Mouse (Mus musculus) ovary, adult 18-20 months (tissue): ENCODE measurements around the gene Sowahb.

Source experiments
- DNase-seq: peaks from one replicate; pipeline ENCODE4 v3.0.0; 2022; ENCODE audit warnings: low spot score, mixed read lengths

Sowahb gene

DNA sequence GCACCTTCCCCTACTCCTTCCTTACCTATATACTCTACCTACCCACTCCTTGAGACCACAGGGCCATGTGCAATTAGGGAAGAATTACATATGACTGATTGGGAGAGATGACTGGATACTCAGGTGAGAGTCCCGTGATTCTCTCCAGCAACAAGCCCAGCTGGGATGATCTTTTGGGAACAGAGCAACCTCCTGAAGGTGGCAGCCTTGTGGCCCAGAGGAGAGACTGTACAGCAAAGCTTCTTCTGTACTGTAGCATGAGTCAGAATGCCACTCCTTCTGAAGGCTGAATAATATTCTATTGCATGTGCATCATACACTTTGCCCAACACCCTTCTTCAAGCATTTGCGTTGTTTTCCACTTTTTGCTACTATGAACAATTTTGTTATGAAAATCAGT is 42.2 kb downstream of the Sowahb start:
- no peak for DNase-seq

DNA sequence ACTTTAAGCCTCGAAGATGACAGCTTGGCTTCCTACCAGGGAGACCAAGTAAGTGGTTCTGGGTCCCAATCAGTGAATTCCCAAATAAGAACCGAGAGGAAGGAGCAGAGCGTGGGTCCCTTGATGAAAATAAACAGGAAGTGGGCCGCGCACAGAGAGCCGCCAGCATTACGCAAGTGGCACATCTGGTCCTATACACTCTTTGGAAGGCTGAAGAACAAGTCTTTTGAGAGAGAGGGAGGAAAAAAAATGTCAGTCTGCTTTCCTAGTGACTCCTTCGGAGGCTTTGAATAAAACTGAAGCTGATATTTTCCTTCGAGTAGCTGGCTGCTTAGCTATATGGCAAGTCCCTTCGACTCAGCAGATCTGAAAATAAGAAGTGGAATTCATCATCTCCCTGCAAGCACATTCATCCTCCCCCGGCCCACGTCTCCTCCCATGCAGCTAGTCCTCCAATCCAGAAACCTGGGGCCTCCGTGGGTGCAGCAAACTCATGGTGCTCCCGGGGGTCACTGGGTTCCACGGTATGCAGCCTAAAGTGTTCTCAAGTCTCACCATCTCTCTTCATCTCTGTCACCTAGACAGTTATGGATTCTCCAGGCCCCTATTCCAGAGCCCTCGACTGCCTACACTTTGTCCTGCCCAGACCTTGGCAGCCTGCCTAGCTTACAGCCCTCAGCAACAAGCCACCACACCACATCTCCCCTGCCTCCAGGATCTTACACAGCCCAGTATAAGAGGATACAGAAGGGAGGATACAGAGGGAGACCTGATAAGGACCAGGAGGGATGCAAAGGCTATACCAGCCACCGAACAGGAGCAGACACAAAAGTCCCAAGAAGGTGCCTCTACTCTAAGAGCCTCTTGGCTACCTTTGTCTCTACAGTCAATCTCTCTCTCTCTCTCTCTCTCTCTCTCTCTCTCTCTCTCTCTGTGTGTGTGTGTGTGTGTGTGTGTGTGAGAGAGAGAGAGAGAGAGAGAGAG is 43.8 kb downstream of the Sowahb start:
- DNase-seq: no peak

DNA sequence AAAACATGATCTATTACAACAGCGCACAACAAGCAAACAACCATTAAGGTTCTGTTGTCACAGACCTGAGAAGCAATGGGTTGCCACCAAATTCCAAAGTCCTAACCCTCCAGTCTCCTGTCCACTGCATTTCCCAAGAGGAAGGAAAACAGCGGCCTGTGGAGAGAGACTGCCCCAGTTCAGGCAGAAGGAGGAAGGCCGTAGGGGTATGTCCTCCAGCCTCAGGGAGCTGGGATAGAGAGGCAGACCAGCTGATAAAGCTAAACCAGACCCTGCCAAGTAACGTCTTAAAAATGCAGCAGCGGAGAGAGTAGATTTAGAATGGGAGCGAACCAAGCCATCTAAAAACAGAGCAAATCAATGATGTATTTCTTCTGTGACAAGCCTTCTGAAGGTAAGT is 44.8 kb downstream of the Sowahb start:
- no peak for DNase-seq

DNA sequence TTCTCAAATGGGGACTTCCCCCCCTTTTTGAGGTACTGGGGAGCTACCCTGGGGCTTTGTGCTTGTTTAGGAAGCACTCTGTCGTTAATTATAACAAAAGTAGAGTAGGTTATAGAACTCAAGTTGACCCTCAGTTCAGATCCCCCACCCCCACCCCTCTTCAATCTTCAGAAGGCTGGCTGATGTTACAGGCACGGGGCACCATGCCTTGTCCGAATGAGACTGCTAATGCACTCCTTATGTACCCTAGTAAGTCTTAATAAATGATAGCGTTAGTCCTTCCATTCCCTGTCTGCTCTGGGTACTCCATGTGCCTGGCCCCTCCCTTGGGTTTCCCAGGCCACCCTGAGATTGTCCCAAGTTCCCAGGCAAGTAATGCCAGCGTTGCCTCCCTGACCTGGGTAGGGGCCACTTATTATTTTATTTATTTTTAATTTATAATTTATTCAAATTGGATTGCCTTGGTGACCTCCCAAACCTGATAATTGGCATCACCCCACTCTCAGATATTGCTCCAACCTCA is 46.3 kb downstream of the Sowahb start:
- DNase-seq: no peak

DNA sequence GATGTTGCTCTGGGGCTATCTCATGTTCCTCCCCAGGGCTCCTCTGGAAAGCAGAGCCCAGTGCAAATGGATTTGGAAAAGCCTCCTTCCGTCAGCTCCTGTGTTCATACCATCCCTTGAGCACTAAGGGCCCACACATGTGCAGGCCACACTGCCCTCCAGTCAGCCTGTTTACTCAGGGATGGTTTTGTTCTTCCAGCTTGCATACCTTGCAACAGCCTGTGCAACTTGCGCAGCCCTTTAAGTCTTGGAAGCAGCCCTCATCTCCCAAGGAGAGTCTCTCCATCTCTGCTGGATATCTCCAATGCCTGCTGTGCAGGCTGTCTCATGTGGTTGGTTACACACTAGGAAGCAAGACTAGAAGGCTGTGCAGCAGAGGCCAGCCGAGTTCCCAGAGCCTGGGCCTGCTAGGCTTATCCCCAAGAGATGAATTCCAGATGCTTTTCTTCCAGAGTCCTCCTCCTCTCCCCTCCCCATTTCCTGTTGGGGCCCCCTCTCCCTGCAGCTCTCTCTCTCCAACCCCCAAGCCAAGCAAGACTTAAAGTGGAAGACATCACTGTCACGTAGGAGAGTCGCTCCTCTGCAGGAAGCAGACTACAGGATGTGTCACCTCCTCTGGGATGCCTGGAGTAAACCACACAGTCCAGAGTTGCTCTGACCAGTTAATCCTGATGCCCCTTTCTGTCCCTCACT is 47.2 kb downstream of the Sowahb start:
- DNase-seq: no peak

DNA sequence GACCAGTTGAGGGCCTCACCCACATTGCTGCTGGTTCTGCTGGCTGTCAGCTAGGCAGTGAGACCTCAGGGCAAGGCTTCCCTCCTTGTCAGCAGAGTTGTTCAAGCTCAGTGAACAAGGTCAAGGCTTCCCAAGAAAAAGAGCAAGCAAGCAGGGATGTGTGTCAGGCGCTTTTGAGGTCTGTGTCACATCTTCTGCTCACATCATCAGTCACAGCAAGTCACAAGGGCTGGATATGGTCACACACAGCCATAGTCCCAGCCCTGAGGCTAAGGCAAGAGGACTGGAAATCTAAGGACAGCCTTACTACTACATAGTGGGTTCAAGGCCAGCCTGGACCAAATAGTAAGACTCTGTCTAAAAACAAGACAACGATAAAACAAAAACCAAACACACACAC is 50.0 kb downstream of the Sowahb start:
- no peak for DNase-seq

DNA sequence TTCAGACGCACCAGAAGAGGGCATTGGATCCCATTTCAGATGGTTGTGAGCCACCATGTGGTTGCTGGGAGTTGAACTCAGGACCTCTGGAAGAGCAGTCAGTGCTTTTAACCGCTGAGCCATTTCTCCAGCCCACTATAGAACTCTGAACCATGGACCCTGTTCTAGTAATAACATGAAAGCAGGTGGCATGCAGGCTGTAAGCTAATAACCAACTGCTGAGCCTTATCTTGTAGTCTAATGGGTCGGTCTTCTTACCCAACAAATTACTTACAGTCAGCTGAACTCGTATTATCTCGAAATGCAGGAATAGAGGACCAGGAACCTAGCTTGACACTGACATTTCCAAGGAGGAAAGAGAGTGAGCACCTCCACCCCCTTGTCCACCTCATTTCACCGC is 50.5 kb downstream of the Sowahb start:
- DNase-seq: no peak

DNA sequence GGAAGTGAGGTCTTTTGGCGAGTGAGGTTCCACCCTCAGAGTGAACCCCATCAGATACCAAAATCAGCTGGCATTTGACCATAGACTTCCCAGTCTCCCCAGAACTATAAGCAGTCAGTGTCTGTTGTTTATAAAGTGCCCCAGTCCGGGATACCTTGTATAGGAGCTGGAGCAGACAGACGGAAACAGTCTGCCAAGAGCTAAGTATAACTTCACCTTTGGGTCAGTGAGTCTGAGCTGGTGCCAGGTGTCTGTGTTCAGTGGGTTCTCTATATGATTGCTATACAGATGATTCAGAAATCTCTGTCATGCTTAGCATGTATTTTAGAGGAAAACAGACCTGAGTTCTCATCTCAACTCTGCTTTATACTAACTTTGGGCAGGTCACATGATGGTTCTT is 52.7 kb downstream of the Sowahb start:
- no peak for DNase-seq
